Mouse (Mus musculus): ENCODE data around the gene Abcc12.

DNA sequence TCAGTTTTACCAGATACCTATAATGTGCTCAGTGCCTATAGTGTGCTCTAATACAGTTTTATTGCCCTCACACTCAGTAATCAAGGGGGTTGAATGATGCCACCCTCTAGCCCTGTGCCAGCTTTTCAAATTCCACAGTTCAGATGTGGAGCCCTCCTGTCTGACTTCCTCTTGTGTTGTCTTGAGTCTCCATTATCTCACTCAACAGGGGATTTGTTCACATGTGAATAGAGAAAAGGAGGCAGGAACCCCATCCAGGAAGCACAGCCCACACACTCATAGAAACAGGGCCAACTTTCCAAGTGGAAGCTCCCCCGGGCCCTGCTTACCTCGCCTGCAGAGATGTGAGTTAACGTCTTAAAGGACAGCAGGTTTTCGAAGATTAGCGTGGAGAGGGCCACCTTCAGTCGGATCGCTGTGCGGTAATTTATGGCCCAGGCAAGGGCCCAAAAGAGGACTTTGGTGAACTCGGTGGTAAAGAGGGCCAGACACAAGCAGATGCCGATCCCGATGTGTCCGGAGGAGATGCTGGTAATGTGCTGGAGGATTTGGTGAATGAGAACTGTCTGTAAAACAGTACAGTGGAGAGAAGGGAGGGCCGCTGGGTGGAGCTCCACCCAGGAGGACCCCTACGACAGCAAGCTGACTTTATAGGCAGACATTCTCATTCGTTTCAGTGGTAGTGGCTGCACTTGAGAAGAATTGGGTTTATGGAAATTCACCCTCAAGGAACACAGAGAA is 20.4 kb downstream of the Abcc12 start:
- no peak for TF ChIP-seq EP300 (IDR thresholded peaks at IDR 0.05; ENCODE audit: low read depth in 1 of 2, low read length in 2 of 2)
- no peak for TF ChIP-seq CTCF (IDR thresholded peaks at IDR 0.05 in 2 of 3, conservative IDR thresholded peaks at IDR 0.05 in 1 of 3; ENCODE audit: control insufficient read depth in 1 of 3, insufficient read depth in 1 of 3, low read depth in 2 of 3, low read length in 3 of 3, poor library complexity in 1 of 3, severe bottlenecking in 1 of 3)
- TF ChIP-seq MAX (IDR thresholded peaks at IDR 0.05; ENCODE audit: low read length) = no peak
- TF ChIP-seq E2F4 (IDR thresholded peaks at IDR 0.05; ENCODE audit: borderline replicate concordance, low read depth, low read length) = no peak
- TF ChIP-seq GATA1 (IDR thresholded peaks at IDR 0.05; ENCODE audit: low read depth, low read length) = no peak
- no peak for TF ChIP-seq TCF12 (IDR thresholded peaks at IDR 0.05; ENCODE audit: low read depth, low read length)

All from MEL (cell line).